Mouse (Mus musculus): ENCODE data around the gene Vangl1.

Gene Vangl1

GRCm38 (mm10) chr3:102197746-102198145, 6.7 kb downstream of the Vangl1 start:
- no peak for DNase-seq (ENCODE audit: low spot score)

DNA sequence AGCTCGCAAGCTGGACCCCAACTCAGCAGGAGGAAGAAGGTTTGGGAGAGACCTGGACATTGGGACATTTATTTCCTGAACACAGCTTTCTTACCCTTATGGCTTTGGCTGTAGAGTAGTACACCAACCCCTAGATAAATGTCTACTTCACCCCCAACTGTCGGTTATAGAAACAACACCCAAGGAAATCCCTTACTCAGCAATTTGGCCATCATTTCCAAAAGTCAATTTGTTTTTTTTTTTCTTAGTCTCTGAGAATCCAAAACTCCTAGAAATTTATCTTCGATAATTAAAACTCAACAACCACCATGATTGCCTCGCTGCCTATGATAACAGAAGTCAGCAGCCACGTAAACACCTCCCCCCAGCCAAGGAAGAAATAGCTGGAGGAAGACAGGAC, 7.3 kb downstream of the Vangl1 start:
- DNase-seq (ENCODE audit: low spot score) = no peak

- no peak for DNase-seq (ENCODE audit: low spot score)
Observed at GRCm38 (mm10) chr3:102196166-102196565, 8.3 kb downstream of the Vangl1 start.

DNA sequence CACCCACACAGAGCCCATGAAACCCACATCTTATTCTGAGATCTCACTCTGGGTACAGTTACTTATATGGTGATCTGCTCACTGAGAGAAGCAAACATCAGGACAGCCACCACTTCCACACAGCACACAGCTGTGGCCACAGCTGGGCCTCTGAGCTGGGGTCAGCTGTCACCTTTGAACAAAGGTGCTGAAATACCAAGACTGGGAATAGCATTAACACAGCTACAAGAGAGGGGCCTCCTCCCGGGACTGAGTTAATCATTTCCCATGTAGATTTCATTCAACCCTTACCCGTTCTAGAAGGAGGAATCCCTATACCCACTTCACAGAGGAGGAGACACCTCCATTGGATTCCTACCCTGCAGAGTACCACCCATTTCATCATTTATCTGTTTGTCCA, 8.7 kb downstream of the Vangl1 start:
- DNase-seq (ENCODE audit: low spot score) = no peak

DNA sequence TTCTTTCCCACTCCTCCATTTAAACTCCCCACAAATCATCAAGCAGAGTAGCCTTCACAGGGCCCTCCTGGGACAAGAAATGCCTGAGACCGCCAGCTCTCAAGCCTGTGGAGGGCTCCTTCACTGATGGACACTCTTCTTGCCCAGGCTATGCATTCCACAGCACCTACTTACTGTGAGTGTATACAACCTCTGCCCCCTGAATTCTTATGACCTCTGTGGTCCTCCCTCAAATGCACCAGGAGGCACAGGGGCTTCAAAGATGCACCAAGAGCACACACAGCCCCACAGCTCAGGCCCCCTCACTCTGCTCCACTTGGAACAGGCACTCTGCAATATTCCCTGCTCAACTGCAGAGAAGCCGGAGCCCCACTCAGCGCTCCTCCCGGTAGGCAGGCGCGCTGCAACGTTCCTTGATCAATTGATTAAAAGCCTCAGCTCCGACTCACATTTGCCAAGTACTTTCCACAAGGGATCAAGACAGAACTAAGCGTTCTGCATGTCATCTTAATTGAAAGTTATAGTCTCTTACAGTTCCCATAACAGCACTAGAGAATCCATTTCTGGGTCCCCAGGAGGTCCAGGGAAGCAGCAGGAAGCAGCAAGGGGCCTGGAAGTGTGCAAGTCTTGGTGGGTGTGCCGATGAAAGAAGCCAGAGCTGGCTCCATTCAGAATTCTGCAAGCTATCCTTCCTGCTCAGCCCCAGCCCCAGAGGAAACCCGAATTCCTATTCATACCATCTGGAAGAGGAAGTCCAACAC, 10.0 kb downstream of the Vangl1 start:
- no peak for DNase-seq (ENCODE audit: low spot score)

DNA sequence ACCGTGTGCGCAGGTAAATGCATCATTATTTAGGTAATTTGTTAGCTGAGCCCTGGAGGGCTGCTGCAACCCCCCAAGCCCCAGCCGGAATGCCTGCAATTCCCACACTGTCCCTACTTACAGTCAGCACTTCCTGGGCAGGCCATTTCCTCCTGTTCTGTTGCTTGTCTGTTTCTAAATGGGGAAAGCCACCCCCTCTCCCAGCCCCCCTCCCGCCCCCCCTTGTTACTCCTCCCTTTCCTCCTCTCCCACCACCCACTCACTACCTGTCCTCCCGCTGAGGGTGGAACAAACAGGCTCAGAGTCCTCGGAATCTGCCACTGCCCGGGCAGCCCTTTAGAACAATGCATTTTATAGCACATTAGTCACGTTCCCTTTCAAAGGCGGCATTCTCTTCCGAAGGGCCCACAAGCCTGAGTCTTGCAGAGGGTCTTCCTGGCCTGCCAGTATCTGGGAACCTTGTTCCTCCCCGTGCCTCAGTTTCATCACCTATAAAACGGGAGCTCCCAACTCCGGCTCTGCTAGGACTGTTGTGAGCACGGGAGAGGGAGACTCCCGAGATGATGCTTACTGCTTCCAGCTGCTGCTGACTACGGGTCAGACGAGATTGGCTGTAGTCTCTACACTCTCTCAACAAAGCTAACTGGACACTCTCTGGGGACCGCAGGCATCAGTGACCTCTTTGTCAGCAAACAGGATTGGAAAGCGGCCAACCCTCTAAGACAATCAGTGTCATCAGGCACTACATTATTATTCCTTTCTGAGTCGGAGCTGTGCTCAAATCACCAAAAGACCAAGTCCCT, 10.8 kb downstream of the Vangl1 start:
- DNase-seq (ENCODE audit: low spot score) = no peak

- no peak for DNase-seq (ENCODE audit: low spot score)
Observed at GRCm38 (mm10) chr3:102192621-102193020, 11.9 kb downstream of the Vangl1 start.

DNA sequence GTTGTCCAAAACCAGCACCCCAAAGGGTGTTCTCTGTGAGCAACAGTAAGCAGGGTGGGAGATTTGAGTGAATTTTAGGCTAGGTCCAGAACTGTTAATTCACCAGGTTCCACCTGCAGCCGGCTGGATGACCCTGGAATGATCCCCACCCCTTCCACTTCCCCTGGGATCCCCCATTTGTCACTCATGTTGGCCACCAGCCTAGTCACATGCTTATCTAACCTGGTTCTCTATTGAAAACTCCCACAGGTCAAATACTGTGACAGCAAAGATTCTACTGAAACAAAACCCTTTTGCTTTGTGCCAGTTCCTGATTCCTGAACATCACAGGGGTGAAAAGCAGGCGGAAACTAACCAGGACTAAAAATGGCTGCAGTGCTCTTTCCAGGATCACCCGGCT, 12.9 kb downstream of the Vangl1 start:
- DNase-seq (ENCODE audit: low spot score) = no peak

DNA sequence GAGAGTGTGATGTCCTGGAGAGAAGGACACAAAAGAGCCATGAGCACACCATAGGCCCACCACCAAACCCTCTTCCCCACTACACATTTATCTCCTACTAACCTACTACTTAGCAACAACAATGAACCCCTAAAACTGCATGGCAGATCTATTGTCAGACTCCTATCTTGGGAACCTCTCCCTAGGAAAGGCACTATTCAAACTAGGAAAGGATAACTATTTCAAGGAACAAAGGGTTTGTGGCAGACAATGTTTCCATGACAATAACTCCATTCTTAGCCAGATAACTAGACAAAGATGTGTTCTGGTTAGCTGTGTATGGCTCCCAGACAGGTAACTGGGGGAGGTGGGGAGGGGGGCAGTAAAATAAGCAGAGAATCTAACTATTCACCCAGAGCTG, 13.9 kb downstream of the Vangl1 start:
- DNase-seq (ENCODE audit: low spot score) = no peak

- no peak for DNase-seq (ENCODE audit: low spot score)
Observed at GRCm38 (mm10) chr3:102190015-102190414, 14.5 kb downstream of the Vangl1 start.

DNA sequence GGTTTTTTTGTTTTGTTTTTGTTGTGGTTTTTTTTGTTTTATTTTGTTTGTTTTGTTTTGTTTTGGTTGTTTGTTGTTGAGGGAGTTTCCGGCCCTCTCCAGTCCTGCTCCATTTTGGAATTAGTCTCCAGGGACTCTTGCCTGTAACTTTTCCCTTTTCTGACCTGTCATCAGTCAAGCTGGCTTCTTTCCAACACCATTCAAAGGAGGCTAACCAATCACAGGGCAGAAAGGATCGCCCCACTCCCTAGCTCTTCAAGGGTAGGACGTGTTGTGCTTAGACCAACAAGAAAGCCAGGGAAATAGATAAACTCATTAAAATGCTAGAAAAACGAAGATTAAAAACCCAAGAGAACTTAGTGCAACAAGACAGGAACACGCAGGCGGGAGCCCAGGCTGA, 15.5 kb downstream of the Vangl1 start:
- DNase-seq (ENCODE audit: low spot score) = no peak

- DNase-seq (ENCODE audit: low spot score) = no peak
Observed at GRCm38 (mm10) chr3:102187401-102187800, 17.1 kb downstream of the Vangl1 start.

- no peak for DNase-seq (ENCODE audit: low spot score)
Observed at GRCm38 (mm10) chr3:102184721-102185120, 19.8 kb downstream of the Vangl1 start.

DNA sequence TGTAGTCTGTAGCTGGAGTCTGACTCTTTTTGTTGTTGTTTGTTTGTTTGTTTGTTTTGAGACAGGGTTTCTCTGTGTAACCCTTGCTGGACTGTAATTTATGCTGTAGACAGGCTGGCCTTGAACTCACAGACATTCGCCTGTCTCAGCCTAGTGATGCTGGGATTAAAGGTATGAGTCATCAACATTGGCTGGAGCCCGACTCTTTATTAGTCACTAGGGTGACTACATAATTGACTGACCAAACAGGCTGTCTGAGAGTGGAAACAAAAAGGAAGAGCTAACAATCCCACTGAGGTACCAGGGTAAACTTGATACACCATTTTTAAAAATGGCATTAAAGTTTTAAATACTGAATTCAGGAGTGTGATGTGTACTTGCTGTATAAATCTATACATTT, 21.9 kb downstream of the Vangl1 start:
- no peak for DNase-seq (ENCODE audit: low spot score)

DNA sequence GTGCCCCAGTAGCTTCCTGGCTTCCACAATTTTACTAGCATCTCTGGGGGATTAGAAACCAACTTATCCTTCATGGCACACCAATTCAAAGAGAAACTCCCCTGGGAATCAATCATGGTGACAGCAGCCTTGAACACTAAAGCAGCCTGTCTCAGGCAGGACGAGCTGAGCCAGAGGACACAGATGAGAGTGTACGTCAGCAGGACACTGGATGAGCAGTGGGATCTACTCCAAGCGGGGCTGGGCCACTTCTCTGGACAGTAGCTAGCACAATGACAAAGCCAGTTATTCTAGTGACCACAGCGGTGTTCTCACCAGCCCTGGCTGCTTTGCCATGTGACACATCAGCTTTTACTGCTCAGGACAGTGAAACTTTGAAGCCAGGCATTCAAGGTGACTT, 23.3 kb downstream of the Vangl1 start:
- DNase-seq (ENCODE audit: low spot score) = no peak

DNA sequence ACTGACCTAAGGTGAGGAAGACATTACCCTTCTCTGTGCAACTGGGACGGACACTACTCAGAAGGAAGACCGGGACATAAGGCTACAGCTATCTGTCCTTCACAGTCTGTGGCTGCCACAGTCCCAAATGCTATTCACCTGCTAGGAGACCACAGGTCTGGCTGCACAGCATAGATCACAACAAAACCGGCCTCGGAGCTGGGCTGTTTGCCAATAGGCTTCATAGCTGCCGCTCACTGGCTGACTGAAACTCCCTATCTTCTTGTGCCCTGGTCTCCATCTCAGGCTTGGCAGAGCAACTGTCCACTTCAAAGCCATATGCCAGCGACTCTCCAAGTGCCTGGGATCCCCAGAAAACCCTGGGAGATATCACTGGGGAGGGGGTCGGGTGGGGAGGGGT, 23.7 kb downstream of the Vangl1 start:
- DNase-seq (ENCODE audit: low spot score) = no peak

- DNase-seq (ENCODE audit: low spot score) = no peak
Observed at GRCm38 (mm10) chr3:102179869-102180268, 24.6 kb downstream of the Vangl1 start.

DNA sequence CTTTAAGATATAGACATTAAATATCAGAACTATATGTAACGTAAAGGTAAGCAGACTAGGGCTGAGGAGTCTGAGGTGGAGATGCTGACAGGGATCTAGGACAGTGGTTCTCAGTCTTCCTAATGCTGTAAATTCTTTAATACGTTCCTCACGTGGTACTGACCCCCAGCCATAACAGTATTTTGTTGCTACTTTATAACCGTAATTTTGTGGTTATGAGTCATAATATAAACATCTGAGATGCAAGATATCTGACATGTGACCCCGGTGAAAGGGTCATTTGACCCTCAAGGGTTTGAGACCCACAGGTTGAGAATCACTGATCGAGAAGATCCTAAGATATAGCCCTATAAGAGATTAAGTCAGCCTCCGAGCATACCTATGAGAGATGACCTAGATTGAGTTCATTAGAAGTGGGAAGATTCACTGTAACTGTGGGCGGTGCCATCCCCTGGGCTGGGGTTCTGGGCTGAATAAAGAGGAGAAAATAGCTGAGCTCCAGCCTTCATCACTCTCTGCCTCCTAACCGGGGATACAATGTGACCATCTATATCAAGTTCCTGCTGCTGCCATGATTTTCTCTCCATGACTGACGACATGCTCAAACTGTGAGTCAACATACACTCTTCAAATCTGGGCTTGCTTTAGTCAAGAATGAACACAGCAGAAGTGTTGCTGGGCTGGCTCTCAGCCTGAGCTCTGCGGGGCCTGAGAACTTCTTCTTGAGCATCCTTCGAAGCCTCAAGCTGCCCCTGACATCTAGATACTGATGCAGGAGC, 26.5 kb downstream of the Vangl1 start:
- no peak for DNase-seq (ENCODE audit: low spot score)

DNA sequence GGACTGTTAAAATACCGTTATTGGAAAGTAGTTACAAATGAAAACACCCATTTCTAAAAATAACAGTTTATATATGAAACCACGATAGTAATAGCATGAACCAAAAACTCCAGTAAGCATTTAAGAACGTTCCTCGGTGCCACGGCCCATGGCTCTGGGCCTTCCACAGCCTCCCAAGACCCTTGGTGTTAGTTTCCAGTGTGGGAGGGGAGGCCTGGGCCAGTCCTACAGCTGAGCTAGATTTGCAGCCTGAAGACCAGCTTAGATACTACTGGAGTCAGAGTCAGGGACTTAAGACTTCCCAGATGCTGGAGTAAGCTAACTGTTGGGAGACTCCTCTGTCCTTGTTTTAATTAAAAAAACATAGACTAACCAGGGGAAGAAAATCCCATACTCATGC, 28.4 kb downstream of the Vangl1 start:
- DNase-seq (ENCODE audit: low spot score) = no peak

GRCm38 (mm10) chr3:102175701-102176100, 28.8 kb downstream of the Vangl1 start:
- no peak for DNase-seq (ENCODE audit: low spot score)

DNA sequence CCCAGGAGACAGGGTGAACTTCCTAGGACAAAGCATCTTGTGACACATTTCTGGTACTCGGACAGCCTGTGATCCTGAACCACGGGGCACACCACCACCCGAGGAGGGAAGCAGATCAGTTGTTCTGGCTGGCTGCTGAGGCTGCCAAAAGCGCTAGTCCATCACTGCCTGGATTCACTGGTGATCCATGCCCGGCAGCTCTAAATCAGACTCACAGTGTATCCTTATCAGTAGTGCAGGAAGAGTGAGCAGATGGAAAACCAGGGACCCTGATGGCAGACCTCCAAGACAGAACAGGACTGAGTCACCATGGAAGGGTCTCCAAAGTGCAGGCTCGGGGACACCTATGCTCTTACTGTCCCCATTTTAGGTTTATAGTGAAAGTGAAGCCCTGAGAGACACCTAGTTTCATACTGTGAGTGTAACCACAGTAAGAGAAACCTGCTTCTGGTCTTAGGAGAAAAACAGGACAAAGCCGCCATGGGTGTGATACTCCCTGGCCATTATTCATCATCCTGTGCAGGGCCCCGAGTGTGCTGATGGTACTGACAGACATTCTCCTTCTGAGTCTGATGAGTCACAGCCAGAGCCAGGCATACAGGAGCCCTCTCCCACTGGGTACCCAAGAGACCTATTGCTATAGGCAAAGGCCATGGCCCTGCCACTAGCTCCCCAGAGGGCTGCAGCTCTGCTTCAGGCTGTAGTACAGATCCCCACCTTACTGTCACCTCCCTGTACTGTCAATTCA, 30.2 kb downstream of the Vangl1 start:
- DNase-seq (ENCODE audit: low spot score) = no peak

All from left cerebral cortex, adult 11 months (tissue).